Mouse (Mus musculus): ENCODE data around the gene Rab5c. TPM values are rescaled to one million over a fixed set of nuclear protein-coding genes. Genes with fewer than 3 reads are reported as not detected.

The Rab5c gene
- polyA plus RNA-seq (2016; fragmentation: Nextera tagmentation; extraction: Ambion mirVana), result 18.2 and 25.2 TPM in 2 replicates

DNA sequence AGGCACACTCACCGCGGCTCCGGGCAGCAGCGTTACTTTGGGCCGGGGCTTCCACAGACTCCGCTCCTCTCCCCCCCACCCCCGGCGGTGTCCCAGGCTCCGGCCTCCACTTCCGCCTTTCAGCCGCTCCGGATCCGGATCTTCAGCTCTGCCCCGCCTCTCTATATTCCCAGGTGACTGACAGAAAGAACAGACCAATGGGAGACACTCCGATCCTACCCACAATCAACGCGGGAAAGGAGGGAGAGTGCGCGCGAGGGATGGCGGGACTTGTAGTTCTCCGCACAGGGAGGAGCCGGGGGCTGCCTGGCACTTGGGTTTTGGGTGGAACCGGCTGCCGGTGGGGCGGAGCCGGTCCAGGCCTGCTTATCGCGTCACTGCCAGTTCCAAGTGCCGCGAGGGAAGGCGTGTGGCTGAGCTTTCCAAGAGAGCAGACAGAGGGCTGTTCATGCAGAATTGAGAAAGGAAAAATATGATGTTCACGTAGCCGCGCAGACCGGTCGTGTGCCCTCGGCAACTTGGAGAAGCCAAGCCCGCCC lies at the start of gene Rab5c:
Rab5c (minus strand) TSS at position 150 of the 539 bp plus-strand sequence.
- peak within 1 kb of the TSS; percentile 92 for H3K9ac ChIP-seq
- under 1% methylated on average over 39 of the region's 39 CpGs for WGBS
- H3K4me2 ChIP-seq, result peak within 1 kb of the TSS; percentile 94
- peak within 1 kb of the TSS; percentile 75 for H3K27ac ChIP-seq
- peak within 1 kb of the TSS; percentile 89 for H3K4me3 ChIP-seq (replicated peaks)
- H3K27me3 ChIP-seq, result peaks cover 9% of the 10 kb centered on the region
- ATAC-seq (ENCODE audit: low FRiP score), result peak; percentile 99
- H3K36me3 ChIP-seq (replicated peaks), result no peaks in the 10 kb centered on the region
- H3K4me1 ChIP-seq, result peaks cover 24% of the 10 kb centered on the region
- no peaks in the 10 kb centered on the region for H3K9me3 ChIP-seq

DNA sequence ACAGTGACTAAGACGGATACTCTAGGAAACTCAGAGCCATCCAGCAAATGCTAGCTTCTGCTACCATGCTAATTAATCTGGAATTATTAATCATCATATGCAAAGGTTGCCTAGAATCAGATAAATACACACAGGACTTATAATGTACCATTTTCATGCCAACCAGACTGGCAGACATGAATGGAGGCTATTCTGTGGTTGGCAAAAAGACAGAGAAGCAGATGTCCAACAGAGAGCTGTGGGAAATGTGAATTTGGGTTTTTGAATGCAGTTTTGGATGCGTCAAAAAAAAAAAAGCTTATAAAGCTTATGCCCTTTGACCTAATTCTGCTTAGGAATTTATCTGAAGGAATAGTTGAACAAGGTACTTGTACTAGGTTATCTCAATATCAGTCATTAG lies 47.8 kb upstream of the Rab5c start:
- Histone ChIP-seq H3K9ac (no peak overlapping the region), H3K4me2 (no peak overlapping the region), H3K36me3 (replicated peaks) (peaks cover 20% of the 10 kb centered on the region), H3K4me3 (replicated peaks) (no peak overlapping the region), H3K27me3 (no peaks in the 10 kb centered on the region), H3K4me1 (no peaks in the 10 kb centered on the region), H3K9me3 (no peaks in the 10 kb centered on the region), H3K27ac (no peak overlapping the region)
- WGBS, result 95% methylated on average over 2 of the region's 2 CpGs
- no peak for ATAC-seq (ENCODE audit: low FRiP score)

DNA sequence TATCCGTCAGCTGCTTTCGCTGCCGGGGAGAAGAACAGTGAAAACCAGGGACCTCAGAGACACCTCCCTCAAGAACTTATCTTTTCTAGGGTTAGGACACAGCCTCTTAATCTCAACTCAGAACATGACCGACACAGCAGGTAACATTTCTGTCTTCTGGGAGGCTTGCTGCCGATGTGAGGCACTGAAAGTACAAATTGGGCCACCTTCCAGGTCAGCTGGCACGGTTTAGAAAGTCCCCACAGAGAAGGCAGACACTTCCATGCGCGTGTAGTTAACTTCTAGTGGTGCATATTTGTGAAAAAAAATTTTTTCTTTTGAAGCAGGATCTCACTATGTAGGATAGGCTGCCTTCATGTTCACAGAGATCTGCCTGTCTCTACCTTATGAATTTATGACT lies 46.3 kb upstream of the Rab5c start:
- no peak for ATAC-seq (ENCODE audit: low FRiP score)
- H3K9ac ChIP-seq, result no peak overlapping the region
- H3K4me2 ChIP-seq, result no peak overlapping the region
- H3K27me3 ChIP-seq, result no peaks in the 10 kb centered on the region
- no peak overlapping the region for H3K27ac ChIP-seq
- H3K36me3 ChIP-seq (replicated peaks), result peaks cover 20% of the 10 kb centered on the region
- H3K9me3 ChIP-seq, result no peaks in the 10 kb centered on the region
- 87% methylated on average over 8 of the region's 8 CpGs for WGBS
- no peak overlapping the region for H3K4me3 ChIP-seq (replicated peaks)
- no peaks in the 10 kb centered on the region for H3K4me1 ChIP-seq

DNA sequence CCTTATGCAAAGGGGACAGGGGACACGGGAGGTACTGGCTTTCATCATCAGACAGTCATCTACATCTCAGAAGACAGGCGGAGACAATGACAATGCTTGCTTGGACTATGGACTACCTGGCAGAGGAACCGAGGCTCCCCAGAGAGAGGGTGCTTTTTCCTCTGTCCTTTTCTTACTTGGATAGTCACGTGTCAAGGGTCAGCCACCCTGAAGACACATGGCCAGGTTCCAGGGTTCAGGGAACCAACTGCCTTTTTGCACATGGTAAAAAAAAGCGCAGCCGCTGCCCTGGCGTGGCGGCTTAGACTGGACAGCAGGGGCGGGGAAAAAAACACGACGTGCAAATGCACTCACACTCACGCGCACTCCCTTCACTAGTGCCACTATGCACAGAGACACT lies 44.6 kb upstream of the Rab5c start:
- H3K27me3 ChIP-seq, result no peaks in the 10 kb centered on the region
- H3K27ac ChIP-seq, result no peak overlapping the region
- 90% methylated on average over 13 of the region's 13 CpGs for WGBS
- H3K36me3 ChIP-seq (replicated peaks), result peaks cover 20% of the 10 kb centered on the region
- no peak overlapping the region for H3K4me2 ChIP-seq
- ATAC-seq (ENCODE audit: low FRiP score), result no peak
- no peak overlapping the region for H3K9ac ChIP-seq
- no peaks in the 10 kb centered on the region for H3K9me3 ChIP-seq
- no peaks in the 10 kb centered on the region for H3K4me1 ChIP-seq
- H3K4me3 ChIP-seq (replicated peaks), result no peak overlapping the region

DNA sequence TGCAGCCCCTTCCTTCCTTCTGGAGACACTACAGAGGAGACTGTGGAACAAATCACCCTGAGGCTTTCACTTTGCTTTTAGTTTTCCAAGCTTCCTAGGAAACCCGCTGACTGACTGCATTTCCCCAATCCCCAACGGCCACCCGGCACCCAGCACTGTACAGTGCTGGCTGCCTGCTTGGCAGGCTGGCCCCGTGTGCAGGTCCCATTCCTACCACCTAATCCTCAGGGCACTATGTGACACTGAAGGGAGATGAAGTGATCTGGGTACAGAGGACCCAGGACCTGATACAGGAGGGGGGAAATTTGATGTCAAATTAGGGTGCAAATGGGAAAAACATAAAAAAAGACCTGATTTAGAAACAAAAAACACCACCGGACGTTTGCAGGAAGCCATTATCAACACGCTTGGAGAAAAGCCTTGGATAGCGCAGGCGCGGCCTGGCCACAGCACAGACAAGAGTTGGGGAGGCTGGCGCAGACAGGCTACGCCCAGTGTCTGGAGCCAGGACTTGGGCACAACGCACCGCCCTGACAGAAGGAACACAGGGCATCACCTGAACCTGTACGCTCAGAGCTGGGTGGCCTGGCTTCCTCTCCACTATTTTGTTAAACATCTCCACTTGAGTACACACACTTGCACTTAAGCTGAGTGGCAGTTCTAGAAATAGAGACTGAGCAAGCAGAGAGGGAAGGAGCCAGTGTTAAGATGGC lies 43.9 kb upstream of the Rab5c start:
- H3K27me3 ChIP-seq, result no peaks in the 10 kb centered on the region
- H3K4me3 ChIP-seq (replicated peaks), result no peak overlapping the region
- H3K9me3 ChIP-seq, result no peaks in the 10 kb centered on the region
- no peak for ATAC-seq (ENCODE audit: low FRiP score)
- WGBS, result 93% methylated on average over 15 of the region's 15 CpGs
- H3K27ac ChIP-seq, result no peak overlapping the region
- H3K4me1 ChIP-seq, result no peaks in the 10 kb centered on the region
- no peak overlapping the region for H3K4me2 ChIP-seq
- H3K9ac ChIP-seq, result no peak overlapping the region
- peaks cover 20% of the 10 kb centered on the region for H3K36me3 ChIP-seq (replicated peaks)

DNA sequence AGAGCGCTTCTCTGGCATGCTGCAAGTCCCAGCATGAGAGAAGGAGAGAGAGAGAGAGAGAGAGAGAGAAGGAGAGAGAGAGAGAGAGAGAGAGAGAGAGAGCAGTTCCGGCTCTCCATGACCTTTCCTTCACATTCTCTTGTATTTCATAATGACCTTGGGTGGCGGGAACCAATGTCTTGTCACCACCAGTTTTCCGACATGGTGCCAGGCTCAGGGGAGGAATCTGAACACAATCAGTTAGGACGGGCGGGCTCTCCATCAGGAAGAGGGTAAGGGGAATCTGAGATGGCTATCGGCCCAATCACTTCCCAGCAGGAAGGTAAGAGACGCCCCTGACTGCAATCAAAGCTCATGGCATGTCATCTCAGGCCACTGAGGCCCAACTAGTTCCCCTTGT lies 42.2 kb upstream of the Rab5c start:
- no peak overlapping the region for H3K27ac ChIP-seq
- ATAC-seq (ENCODE audit: low FRiP score), result no peak
- no peak overlapping the region for H3K9ac ChIP-seq
- no peak overlapping the region for H3K4me2 ChIP-seq
- H3K4me1 ChIP-seq, result no peaks in the 10 kb centered on the region
- H3K27me3 ChIP-seq, result no peaks in the 10 kb centered on the region
- H3K4me3 ChIP-seq (replicated peaks), result no peak overlapping the region
- no peaks in the 10 kb centered on the region for H3K9me3 ChIP-seq
- H3K36me3 ChIP-seq (replicated peaks), result peaks cover 17% of the 10 kb centered on the region
- WGBS, result 77% methylated on average over 8 of the region's 8 CpGs

DNA sequence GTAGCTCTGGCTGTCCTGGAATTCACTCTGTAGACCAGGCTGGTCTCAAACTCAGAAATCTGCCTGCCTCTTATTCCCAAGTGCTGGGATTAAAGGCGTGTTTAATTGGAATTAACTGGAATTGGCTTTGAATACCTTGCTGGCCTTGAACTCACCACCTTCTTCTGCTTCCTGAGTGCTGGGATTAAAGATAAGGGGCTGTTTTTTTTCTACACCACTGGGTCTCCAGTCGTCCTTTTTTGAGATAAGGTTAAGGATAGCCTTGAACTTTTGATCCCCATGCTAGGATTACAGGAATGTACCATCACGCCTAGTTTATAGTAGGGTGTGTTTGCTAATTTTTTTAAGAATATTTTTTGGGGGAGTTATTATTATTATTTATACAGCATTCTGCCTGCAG lies 40.1 kb upstream of the Rab5c start:
- WGBS, result 81% methylated on average over 3 of the region's 3 CpGs
- Histone ChIP-seq H3K27ac (no peak overlapping the region), H3K9me3 (no peaks in the 10 kb centered on the region), H3K9ac (no peak overlapping the region), H3K27me3 (no peaks in the 10 kb centered on the region), H3K4me1 (no peaks in the 10 kb centered on the region), H3K4me3 (replicated peaks) (no peak overlapping the region), H3K36me3 (replicated peaks) (peaks cover 11% of the 10 kb centered on the region; the same call in 1 of the 2 replicates), H3K4me2 (no peak overlapping the region)
- ATAC-seq (ENCODE audit: low FRiP score), result no peak

DNA sequence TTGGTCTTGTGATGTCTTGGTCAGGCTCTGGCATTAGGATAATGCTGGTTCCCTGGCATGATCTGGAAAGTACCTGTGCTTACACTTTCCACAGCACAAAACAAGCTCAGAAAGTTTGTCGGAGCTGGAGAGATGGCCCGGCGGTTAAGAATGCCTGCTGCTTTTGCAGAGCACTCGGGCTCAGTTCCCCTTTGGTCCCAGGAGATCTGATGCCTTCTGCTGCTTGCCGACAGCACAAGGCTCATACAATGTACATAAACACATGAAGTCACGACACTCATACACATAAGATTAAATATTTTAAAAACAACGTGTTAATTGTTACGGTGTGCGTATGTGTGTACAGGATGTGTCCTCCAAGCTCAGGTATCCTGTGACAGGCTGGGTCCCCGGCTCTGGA lies 37.9 kb upstream of the Rab5c start:
- H3K27ac ChIP-seq, result no peak overlapping the region
- no peak overlapping the region for H3K9ac ChIP-seq
- H3K4me2 ChIP-seq, result no peak overlapping the region
- H3K4me1 ChIP-seq, result peaks cover 2% of the 10 kb centered on the region; the same call in 1 of the 2 replicates
- ATAC-seq (ENCODE audit: low FRiP score), result no peak
- WGBS, result 88% methylated on average over 10 of the region's 10 CpGs
- no peaks in the 10 kb centered on the region for H3K9me3 ChIP-seq
- no peaks in the 10 kb centered on the region for H3K36me3 ChIP-seq (replicated peaks)
- H3K27me3 ChIP-seq, result no peaks in the 10 kb centered on the region
- H3K4me3 ChIP-seq (replicated peaks), result no peak overlapping the region

DNA sequence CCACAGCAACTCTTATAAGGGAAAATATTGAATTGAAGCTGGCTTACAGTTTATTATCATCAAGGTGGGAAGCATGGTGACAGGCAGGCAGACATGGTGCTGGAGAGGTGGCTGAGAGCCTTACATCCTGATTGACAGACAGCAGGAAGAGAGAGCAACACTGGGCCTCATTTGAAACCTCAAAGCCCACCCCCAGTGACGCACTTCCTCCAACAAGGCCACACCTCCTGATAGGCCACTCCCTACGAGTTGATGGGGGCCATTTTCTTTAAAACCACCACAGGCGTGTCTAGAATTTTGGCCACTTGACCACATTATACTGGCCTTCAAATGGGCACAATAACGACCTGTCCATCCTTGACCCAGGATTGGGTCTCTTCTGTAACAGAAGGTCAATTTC lies 36.2 kb upstream of the Rab5c start:
- H3K27me3 ChIP-seq, result no peaks in the 10 kb centered on the region
- H3K4me3 ChIP-seq (replicated peaks), result no peak overlapping the region
- H3K4me1 ChIP-seq, result peaks cover 6% of the 10 kb centered on the region; the same call in 1 of the 2 replicates
- H3K9me3 ChIP-seq, result no peaks in the 10 kb centered on the region
- no peak overlapping the region for H3K4me2 ChIP-seq
- ATAC-seq (ENCODE audit: low FRiP score), result no peak
- H3K27ac ChIP-seq, result no peak overlapping the region
- H3K36me3 ChIP-seq (replicated peaks), result no peaks in the 10 kb centered on the region
- H3K9ac ChIP-seq, result no peak overlapping the region
- 78% methylated on average over 4 of the region's 4 CpGs for WGBS

DNA sequence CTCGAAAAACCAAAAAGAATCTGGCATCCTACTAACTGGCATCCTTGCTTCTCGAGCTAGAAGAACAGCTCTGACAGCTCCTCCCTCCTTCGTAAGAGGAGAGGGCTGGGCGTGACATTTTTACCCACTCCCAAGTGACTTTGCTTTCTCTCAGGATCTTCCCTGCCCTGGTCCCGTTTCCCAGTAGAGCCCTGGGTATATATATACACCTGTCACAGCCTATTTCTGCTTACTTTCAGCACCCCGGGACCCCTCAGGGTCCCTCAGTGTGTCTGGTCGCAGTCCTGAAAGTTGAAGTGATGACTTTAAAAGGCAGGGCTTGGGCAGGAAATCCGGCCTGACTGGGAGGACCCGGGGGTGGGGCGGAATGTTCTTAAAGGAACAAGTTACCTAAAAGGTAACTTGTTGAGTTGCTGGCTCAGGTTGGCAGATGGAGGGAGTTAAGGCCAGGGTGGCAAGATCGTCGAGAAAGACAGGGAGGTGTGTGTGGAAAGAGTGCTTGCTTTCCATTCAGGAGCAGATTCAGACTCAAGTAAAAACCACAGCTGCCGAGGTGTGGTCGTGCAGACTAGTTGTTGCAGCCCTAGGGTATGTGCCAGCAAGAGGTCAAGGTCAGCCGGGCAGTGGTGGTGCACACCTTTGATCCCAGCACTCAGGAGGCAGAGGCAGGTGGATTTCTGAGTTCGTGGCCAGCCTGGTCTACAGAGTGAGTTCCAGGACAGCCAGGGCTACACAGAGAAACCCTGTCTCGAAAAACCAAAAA lies 32.8 kb upstream of the Rab5c start, which contains the start of gene Ghdc:
Ghdc (minus strand) TSS at position 312 of the 763 bp plus-strand sequence.
- 27% methylated on average over 17 of the region's 17 CpGs for WGBS
- no peak within 1 kb of the TSS for H3K27ac ChIP-seq
- H3K9ac ChIP-seq, result peak within 1 kb of the TSS; percentile 47; the same call in 1 of the 2 replicates
- H3K4me1 ChIP-seq, result peaks cover 6% of the 10 kb centered on the region; the same call in 1 of the 2 replicates
- no peaks in the 10 kb centered on the region for H3K36me3 ChIP-seq (replicated peaks)
- no peaks in the 10 kb centered on the region for H3K9me3 ChIP-seq
- H3K4me2 ChIP-seq, result peak within 1 kb of the TSS; percentile 50
- H3K4me3 ChIP-seq (replicated peaks), result peak within 1 kb of the TSS; percentile 41
- no peak for ATAC-seq (ENCODE audit: low FRiP score)
- H3K27me3 ChIP-seq, result no peaks in the 10 kb centered on the region

DNA sequence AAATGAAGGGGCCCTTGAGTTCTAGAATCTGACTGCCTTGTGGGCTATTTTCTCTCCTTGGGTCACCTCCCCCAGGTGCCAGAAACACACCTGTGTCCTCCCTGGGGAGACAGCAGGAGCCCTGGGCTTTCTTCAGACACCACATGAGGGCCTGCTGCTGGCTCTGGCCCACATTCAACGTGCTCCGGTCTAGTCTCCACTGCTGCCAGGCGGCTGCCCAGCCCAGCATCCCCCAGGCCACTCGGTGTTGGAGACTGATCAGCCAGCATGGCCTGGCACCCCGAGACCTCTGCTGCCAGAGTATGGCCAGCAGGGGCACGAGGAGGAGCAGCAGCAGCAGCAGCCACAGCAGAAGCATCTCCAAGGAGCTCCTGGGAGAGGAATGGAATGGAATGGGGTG lies 32.0 kb upstream of the Rab5c start:
- peak overlapping the region; percentile 50 for H3K4me2 ChIP-seq
- no peaks in the 10 kb centered on the region for H3K36me3 ChIP-seq (replicated peaks)
- peak overlapping the region; percentile 41; the same call in 1 of the 2 replicates for H3K4me3 ChIP-seq (replicated peaks)
- H3K27me3 ChIP-seq, result no peaks in the 10 kb centered on the region
- H3K9ac ChIP-seq, result no peak overlapping the region
- no peak overlapping the region for H3K27ac ChIP-seq
- H3K4me1 ChIP-seq, result peaks cover 6% of the 10 kb centered on the region; the same call in 1 of the 2 replicates
- no peaks in the 10 kb centered on the region for H3K9me3 ChIP-seq
- ATAC-seq (ENCODE audit: low FRiP score), result no peak
- 69% methylated on average over 6 of the region's 6 CpGs for WGBS

DNA sequence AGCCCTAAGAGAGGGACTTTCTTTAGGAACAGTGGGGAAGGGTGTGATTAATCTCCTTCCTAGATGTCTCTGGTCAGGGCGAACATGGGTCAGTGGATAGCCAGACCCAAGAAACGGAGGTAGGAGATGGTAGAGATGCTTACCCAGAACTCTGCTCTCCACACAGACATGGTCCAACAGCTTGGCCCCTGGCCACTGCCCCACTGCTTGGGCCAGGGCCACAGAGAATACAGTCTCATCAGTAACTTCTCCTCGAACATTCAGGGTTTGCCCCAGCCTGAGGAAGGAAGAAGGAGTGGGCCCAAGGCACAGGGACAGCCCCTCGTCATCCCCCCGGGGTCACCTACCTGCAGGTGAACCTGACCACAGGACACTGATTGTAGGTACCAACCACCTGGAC lies 29.9 kb upstream of the Rab5c start:
- Histone ChIP-seq H3K4me3 (replicated peaks) (no peak overlapping the region), H3K4me2 (no peak overlapping the region), H3K9me3 (no peaks in the 10 kb centered on the region), H3K36me3 (replicated peaks) (no peaks in the 10 kb centered on the region), H3K4me1 (peaks cover 6% of the 10 kb centered on the region; the same call in 1 of the 2 replicates), H3K9ac (no peak overlapping the region), H3K27ac (no peak overlapping the region), H3K27me3 (peaks cover 5% of the 10 kb centered on the region)
- ATAC-seq (ENCODE audit: low FRiP score), result no peak
- 90% methylated on average over 5 of the region's 5 CpGs for WGBS
